Mouse (Mus musculus) limb, embryonic 13.5 days (tissue): ENCODE measurements at regions not wholly inside any gene's neighbourhood (a gene's known extent, or its start where the extent isn't known, plus 50 kb on each side); places are given as distances from the start of the nearest gene placed in this dataset.

Source experiments
- ATAC-seq: fragments of 200-750 bp; cut with Nextera tagmentation; 2 replicates; pipeline ENCODE4 v1.8.0; 2017; ENCODE audit warnings: low read depth, moderate number of reproducible peaks, moderate TSS enrichment; ENCODE audit not compliant: low FRiP score
- H3K27ac ChIP-seq: fragments of 300-500 bp; sonication (generic); 2 replicates; pipeline ENCODE4 v1.5.1; 2015; ENCODE audit warnings: inconsistent platforms, mild to moderate bottlenecking, moderate library complexity
- H3K27me3 ChIP-seq: fragments of 300-500 bp; sonication (generic); 2 replicates; pipeline ENCODE4 v1.6.1; 2015; ENCODE audit warnings: mild to moderate bottlenecking, inconsistent platforms
- H3K36me3 ChIP-seq: fragments of 300-500 bp; sonication (generic); 2 replicates; pipeline ENCODE4 v1.6.1; 2015; ENCODE audit warnings: inconsistent platforms, mild to moderate bottlenecking, moderate library complexity
- H3K4me1 ChIP-seq: fragments of 300-500 bp; sonication (generic); 2 replicates; pipeline ENCODE4 v1.6.1; 2015; ENCODE audit warnings: inconsistent platforms
- H3K4me2 ChIP-seq: fragments of 300-500 bp; sonication (generic); replicated peaks from 2 replicates; pipeline ENCODE4 v1.6.1; 2015; ENCODE audit warnings: inconsistent platforms, mild to moderate bottlenecking, moderate library complexity
- H3K4me3 ChIP-seq: fragments of 300-500 bp; sonication (generic); 2 replicates; pipeline ENCODE4 v1.5.1; 2015; ENCODE audit warnings: moderate library complexity, mild to moderate bottlenecking, inconsistent platforms
- H3K9ac ChIP-seq: fragments of 300-500 bp; sonication (generic); 2 replicates; pipeline ENCODE4 v1.6.1; 2015; ENCODE audit warnings: mild to moderate bottlenecking, inconsistent platforms
- H3K9me3 ChIP-seq: fragments of 300-500 bp; sonication (generic); 2 replicates; pipeline ENCODE4 v1.6.1; 2016; ENCODE audit warnings: inconsistent platforms
- WGBS: fragments of 180-500 bp; shearing (Covaris S2); methylation state at CpG from one replicate; pipeline ENCODE4 v1.1.7; 2015; 5-methylcytosine and 5-hydroxymethylcytosine counted together

DNA sequence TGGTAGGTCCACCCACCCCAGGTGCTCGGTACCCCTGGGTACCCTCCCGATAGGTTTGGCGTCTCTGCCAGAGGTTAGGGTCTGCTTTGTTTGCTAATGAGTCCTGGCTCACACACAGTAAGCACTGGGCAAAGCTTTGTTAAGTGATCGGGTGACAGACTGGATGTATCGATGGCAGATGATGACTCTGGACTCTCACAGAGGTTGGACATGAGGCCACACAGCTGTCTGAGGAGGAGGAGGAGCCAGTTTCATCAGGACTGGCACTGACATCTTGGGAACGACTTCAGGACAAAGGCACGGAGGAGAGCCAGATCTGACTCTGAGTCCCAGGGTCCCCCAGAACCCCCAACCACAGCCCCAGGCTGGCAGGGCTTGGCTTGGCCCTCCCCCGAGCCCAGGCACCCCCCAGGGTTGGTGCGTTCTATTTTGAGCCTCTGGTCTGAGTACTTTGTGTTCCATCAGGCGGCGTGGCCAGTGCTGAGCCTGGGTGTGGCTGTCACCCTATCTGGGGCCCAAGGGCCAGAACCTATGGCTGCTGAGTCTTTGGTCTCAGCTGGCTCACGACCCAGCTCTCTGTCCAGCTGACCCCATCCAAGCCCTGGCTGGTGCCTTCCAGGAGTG is 67.6 kb upstream of the Tmem189 start:
- H3K9me3 ChIP-seq = no peaks in the 10 kb centered on the region
- H3K27me3 ChIP-seq = no peaks in the 10 kb centered on the region
- no peak overlapping the region for H3K27ac ChIP-seq
- no peaks in the 10 kb centered on the region for H3K4me1 ChIP-seq
- H3K4me3 ChIP-seq = no peak overlapping the region
- no peak overlapping the region for H3K9ac ChIP-seq
- H3K4me2 ChIP-seq = no peak overlapping the region
- H3K36me3 ChIP-seq = no peaks in the 10 kb centered on the region
- WGBS = 62% methylated on average over 12 of the region's 12 CpGs
- ATAC-seq = no peak

DNA sequence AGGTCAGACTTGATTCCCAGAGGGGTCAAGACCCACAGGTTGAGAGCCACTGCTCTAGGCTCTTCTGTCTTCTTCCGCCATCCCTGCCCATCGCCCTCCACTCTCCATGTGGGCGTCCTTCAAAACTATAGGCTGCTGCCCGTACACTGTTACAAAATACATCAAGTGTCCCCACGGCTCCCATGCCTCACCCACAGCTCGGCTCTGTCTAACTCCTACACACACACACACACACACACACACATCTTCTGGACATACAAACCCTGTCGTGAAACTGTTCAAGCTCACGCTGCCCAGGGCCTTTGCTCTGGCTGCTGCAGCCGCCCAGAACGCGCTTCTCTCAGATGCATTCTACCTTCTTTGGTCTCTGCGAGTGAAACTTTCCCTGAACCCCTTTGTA is 67.1 kb upstream of the Tmem189 start:
- Histone ChIP-seq H3K4me1 (no peaks in the 10 kb centered on the region), H3K9me3 (no peaks in the 10 kb centered on the region), H3K36me3 (no peaks in the 10 kb centered on the region), H3K27ac (no peak overlapping the region), H3K4me3 (no peak overlapping the region), H3K4me2 (no peak overlapping the region), H3K27me3 (no peaks in the 10 kb centered on the region), H3K9ac (no peak overlapping the region)
- ATAC-seq = no peak
- 82% methylated on average over 12 of the region's 12 CpGs for WGBS

DNA sequence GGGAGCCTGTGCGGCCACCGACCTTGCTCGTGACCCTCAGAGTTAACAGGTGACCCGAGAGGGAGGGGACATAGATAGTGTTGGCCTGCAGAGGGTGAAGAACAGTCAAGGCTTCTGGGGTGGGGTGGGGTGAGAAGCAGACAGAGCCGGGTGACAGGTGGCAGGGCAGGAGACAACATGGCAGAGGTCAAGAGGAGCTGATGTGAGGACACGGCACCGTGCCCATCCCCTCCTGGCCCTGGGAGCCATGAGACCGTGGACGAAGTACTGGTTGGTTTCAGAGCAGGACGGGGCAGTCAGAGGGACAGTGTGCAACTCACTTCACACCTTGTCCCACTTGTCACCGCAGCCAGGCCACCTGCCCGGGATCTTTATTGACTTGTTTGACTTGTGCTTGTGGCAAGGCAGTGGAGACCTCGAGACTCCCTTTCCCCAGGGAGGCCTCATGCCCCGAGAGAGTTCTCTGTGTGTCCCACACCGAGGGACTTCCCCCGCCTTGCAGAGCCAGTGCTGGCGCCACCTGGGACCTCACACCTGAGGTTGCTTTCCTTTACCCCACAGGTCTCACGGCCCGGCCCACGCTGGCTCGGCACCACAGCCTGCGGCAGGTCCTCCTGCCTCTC is 65.4 kb upstream of the Tmem189 start:
- no peaks in the 10 kb centered on the region for H3K27me3 ChIP-seq
- no peaks in the 10 kb centered on the region for H3K36me3 ChIP-seq
- H3K27ac ChIP-seq = no peak overlapping the region
- no peak overlapping the region for H3K9ac ChIP-seq
- no peaks in the 10 kb centered on the region for H3K4me1 ChIP-seq
- H3K4me3 ChIP-seq = no peak overlapping the region
- ATAC-seq = no peak
- H3K9me3 ChIP-seq = no peaks in the 10 kb centered on the region
- no peak overlapping the region for H3K4me2 ChIP-seq
- 79% methylated on average over 22 of the region's 22 CpGs for WGBS

DNA sequence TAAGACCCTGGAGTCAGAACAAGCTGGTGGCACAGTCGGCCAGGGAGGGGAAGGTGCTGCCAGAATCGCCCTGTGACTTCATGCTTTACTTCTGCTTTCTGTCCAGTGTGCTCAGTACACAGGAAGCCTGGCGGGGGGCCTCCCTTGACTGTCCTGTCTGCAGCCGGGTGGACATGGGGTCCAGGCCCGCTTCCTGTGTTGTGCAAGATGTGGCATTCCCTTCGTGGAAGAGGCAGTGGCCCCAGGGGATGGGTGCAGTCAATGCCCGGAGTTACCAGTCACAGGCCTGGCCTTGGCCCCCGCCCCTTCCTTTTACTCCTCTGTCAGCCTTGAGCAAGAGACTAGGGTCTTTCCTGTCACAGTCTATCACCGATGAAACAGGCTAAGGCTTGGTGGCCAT is 64.3 kb upstream of the Tmem189 start:
- ATAC-seq = no peak
- H3K9ac ChIP-seq = no peak overlapping the region
- H3K27ac ChIP-seq = no peak overlapping the region
- no peak overlapping the region for H3K4me3 ChIP-seq
- 65% methylated on average over 9 of the region's 9 CpGs for WGBS
- no peaks in the 10 kb centered on the region for H3K9me3 ChIP-seq
- H3K27me3 ChIP-seq = no peaks in the 10 kb centered on the region
- no peak overlapping the region for H3K4me2 ChIP-seq
- no peaks in the 10 kb centered on the region for H3K4me1 ChIP-seq
- no peaks in the 10 kb centered on the region for H3K36me3 ChIP-seq

DNA sequence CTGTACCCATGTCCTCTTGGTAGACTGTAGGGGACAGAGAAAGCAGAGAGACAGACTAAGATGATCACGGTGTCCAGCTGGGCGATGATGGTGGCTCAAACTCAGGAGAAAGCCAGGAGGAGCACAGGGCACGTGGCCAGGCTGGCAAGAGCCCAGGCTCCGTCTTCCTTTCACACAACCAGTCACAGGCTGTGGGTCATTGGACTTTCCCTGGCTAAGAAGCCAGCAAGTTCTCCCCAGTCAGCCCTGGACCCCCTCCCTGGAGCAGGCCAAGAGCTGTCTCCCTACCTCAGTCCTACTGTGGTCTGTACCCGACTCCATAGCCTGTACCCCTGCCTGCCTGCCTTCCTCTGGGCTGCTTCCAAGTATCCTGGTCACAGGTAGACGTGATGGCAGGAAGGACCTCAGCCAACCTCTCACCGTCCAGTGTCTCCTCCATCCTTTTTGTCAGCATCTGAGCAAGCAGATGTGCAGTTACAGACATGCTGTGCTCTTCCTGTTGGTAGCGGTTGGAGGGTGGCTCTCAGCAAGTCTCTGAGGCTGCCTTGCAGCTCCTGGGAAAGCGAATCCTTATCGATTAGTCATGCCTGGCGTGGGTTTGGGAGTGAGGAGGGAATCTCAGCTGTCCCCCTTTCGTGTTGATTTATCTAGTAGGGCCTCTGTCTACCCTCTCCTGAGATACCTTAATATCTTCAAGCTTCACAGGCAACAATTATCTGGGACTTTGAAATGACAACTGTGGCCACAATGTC is 63.4 kb upstream of the Tmem189 start:
- Histone ChIP-seq H3K4me2 (no peak overlapping the region), H3K27ac (no peak overlapping the region), H3K27me3 (no peaks in the 10 kb centered on the region), H3K4me1 (no peaks in the 10 kb centered on the region), H3K9me3 (no peaks in the 10 kb centered on the region), H3K36me3 (no peaks in the 10 kb centered on the region), H3K9ac (no peak overlapping the region), H3K4me3 (no peak overlapping the region)
- 67% methylated on average over 12 of the region's 12 CpGs for WGBS
- no peak for ATAC-seq

DNA sequence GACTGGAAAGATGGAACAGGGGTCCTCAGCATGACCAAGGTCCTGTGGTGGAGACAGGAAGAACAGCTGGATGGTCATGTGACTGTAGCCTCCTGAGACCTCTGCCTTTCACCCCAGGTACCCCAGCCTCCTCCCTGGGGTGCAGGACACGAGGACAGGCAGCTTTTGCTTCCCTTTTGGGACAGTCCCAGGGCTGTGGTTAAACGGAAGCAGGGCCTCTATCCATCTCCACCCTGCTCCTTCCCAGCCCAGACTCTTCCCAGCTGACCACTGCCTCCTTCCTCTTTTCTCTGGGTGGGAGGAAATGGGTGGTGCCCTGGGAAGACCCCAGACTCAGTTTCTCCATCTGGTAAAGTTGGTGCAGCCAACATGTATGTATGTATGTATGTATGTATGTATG is 62.0 kb upstream of the Tmem189 start:
- 53% methylated on average over 2 of the region's 2 CpGs for WGBS
- no peak overlapping the region for H3K4me3 ChIP-seq
- no peaks in the 10 kb centered on the region for H3K27me3 ChIP-seq
- H3K4me1 ChIP-seq = peaks cover 12% of the 10 kb centered on the region
- H3K9me3 ChIP-seq = no peaks in the 10 kb centered on the region
- no peak overlapping the region for H3K27ac ChIP-seq
- no peak for ATAC-seq
- no peaks in the 10 kb centered on the region for H3K36me3 ChIP-seq
- H3K9ac ChIP-seq = no peak overlapping the region
- no peak overlapping the region for H3K4me2 ChIP-seq

DNA sequence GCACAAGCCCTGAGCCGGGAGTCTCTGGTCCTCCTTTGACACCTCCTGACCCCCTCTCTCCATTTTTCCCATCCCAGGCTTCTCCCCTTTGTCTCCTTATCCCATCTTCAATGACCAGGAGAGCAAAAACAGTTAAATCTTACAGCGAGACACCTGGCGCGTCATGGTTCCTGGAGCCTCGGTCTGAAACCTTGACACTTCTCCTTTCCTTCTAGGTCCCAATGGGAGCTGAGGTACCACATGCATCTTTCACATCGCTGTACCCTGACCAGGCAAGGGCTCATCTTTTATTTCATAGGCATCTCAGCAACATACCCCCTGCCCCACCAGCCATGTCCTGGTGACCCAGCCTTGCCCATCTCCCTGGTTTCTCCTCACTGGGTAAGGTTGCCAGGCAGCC is 58.7 kb upstream of the Tmem189 start:
- no peaks in the 10 kb centered on the region for H3K9me3 ChIP-seq
- H3K4me3 ChIP-seq = no peak overlapping the region
- no peak overlapping the region for H3K9ac ChIP-seq
- H3K27ac ChIP-seq = no peak overlapping the region
- peaks cover 35% of the 10 kb centered on the region for H3K4me1 ChIP-seq
- H3K4me2 ChIP-seq = no peak overlapping the region
- no peaks in the 10 kb centered on the region for H3K36me3 ChIP-seq
- no peaks in the 10 kb centered on the region for H3K27me3 ChIP-seq
- WGBS = 90% methylated on average over 6 of the region's 6 CpGs
- ATAC-seq = no peak

DNA sequence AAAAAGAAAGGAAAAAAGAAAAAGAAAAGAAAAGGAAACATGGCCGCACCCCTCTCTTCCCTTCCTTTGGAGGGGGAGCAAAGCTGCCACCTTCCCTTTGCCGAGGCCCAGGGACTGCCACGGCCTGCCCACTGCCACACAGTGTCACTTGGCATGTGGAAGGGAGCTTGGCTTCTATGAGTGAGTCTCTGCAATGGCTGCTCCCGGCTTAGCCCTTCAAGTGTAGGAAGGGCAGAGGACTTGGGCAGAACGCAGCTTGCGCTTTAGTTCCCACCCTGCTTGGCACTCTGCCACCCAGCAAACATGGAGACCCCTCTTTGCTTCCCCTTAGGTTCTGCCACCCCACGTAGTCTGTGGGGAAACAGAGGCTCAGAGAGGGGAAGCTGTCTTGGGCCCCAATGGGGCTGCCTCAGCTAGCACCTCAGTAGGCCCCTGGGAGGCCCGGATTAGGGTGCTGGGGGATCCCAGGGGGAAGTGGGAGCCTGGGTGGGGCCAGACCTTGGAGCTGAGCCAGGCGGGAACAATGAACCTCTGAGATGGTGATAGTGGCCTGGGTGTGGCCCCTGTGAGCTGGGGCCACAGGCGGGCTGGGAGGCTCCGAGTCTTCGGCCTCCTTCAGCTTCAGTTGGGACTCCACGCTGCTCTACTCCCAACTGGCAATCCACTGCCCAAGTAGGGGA is 57.7 kb upstream of the Tmem189 start:
- no peak for ATAC-seq

DNA sequence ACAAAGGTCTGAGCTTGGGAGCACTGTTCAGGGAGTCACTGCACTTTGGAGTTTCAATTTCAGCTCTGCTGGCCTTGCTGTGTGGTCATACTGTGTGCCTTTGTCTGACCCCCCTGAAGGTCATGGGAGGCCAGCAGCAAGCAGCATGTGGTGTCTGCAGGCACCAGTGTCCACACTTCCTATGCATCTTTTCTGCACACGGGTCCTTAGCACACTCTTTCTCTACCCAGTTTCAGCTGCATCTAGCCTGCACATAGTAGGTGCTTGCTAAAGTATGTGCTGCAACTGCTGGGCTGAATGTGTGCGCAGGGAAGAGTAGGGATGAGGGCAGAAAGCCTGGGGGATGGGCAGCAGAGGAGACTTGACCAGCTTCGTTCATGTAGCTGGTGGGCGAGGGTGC is 56.7 kb upstream of the Tmem189 start:
- ATAC-seq = no peak
- H3K27ac ChIP-seq = no peak overlapping the region

More for the DNA sequence above, 57.7 kb upstream of the Tmem189 start:
- Histone ChIP-seq H3K9me3 (no peaks in the 10 kb centered on the region), H3K27me3 (no peaks in the 10 kb centered on the region), H3K36me3 (no peaks in the 10 kb centered on the region), H3K4me3 (no peak overlapping the region), H3K27ac (no peak overlapping the region), H3K4me2 (no peak overlapping the region), H3K4me1 (peaks cover 35% of the 10 kb centered on the region), H3K9ac (no peak overlapping the region)
- WGBS = 79% methylated on average over 13 of the region's 13 CpGs

DNA sequence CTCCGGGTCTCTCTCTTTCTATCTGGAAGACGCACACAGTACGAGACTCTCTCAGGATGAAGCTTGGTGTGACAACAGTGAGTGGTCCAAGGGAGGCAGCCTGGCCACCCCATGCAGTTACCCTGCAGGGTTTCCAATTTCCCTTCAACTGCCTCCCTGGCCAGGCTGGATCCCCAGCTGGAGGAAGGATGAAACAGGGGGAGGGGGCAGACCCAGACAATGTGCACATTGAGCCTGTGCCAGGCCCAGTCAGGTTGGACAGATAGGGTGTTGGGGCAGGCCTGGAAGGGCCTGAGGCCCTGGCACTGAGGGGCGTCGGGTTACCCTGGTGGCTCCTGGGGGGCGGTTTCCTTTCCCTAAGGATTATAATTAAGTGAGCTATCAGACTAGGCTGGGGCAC is 55.8 kb upstream of the Tmem189 start:
- H3K27ac ChIP-seq = no peak overlapping the region
- ATAC-seq = no peak
- no peak overlapping the region for H3K4me2 ChIP-seq
- H3K9ac ChIP-seq = no peak overlapping the region
- H3K36me3 ChIP-seq = no peaks in the 10 kb centered on the region
- H3K4me3 ChIP-seq = no peak overlapping the region
- peaks cover 37% of the 10 kb centered on the region for H3K4me1 ChIP-seq
- 52% methylated on average over 6 of the region's 6 CpGs for WGBS
- H3K27me3 ChIP-seq = no peaks in the 10 kb centered on the region
- H3K9me3 ChIP-seq = no peaks in the 10 kb centered on the region

More for the DNA sequence above, 56.7 kb upstream of the Tmem189 start:
- Histone ChIP-seq H3K36me3 (no peaks in the 10 kb centered on the region), H3K27me3 (no peaks in the 10 kb centered on the region), H3K9ac (no peak overlapping the region), H3K4me2 (no peak overlapping the region), H3K4me3 (no peak overlapping the region), H3K9me3 (no peaks in the 10 kb centered on the region), H3K4me1 (peaks cover 35% of the 10 kb centered on the region)
- 92% methylated on average over 4 of the region's 4 CpGs for WGBS

DNA sequence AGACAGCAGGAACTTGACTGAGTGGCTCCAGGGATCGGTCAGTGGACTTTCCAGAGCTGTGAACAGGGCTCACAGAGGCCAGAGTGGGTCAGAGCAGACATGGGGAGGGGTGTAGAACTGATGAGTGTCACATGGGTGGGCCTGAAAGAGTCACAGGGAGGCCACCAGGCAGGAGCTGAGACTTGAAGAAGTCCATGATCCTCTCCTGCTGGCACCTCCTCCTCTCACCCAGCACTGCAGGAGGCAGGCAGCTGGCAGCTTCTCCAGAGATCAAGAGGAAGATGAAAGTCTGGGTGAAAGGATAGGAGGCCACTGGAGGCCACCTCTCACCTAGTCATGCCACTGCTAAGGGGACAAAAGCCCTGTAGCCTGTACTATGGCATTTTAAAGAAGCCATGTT is 54.5 kb upstream of the Tmem189 start:
- Histone ChIP-seq H3K36me3 (no peaks in the 10 kb centered on the region), H3K4me3 (no peak overlapping the region), H3K9me3 (no peaks in the 10 kb centered on the region), H3K4me1 (peaks cover 47% of the 10 kb centered on the region), H3K27ac (no peak overlapping the region), H3K4me2 (no peak overlapping the region), H3K9ac (no peak overlapping the region), H3K27me3 (no peaks in the 10 kb centered on the region)
- 41% methylated on average over 1 of the region's 1 CpGs for WGBS
- no peak for ATAC-seq

DNA sequence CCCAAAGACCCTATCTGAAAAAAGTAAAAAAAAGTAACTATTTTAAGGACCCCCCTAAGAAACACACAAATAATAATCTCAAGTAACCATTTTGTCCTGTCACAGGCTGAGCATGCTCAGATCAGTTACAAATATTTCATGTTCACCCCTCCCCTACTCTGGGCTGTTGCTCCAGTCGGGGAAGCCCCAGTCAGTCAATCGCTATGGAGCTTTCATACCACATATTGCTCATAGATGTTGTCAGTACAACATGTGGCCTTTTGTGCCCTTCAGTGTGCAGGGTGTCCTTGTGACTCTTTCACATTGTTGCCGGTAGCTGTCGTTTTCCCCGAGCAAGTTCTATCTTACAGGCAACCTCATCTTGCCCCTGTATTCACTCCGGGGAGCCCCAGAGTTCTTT is 52.9 kb upstream of the Tmem189 start:
- WGBS = 77% methylated on average over 6 of the region's 6 CpGs
- no peak overlapping the region for H3K4me2 ChIP-seq
- H3K9me3 ChIP-seq = no peaks in the 10 kb centered on the region
- H3K36me3 ChIP-seq = no peaks in the 10 kb centered on the region
- H3K27me3 ChIP-seq = no peaks in the 10 kb centered on the region
- no peak overlapping the region for H3K27ac ChIP-seq
- H3K4me3 ChIP-seq = no peak overlapping the region
- H3K4me1 ChIP-seq = peaks cover 50% of the 10 kb centered on the region
- no peak for ATAC-seq
- H3K9ac ChIP-seq = no peak overlapping the region
